Mouse (Mus musculus) embryonic fibroblast, embryonic 13.5 days (primary cell): Measurements from ENCODE around the gene Fthl17a. TPM values are rescaled to one million over a fixed set of nuclear protein-coding genes. Genes with fewer than 3 reads are reported as not detected.
A peak's percentile ranks its signal among the peaks of the same experiment; 100 is the strongest.

Experiments used
- H3K27ac ChIP-seq: 2 replicates; pipeline ENCODE4 v1.5.1; 2012; ENCODE audit warnings: low read length, control low read depth, inconsistent platforms; ENCODE audit not compliant: insufficient read depth
- H3K4me1 ChIP-seq: 2 replicates; pipeline ENCODE4 v1.6.1; 2011; ENCODE audit warnings: low read length; ENCODE audit not compliant: control insufficient read depth, insufficient read depth
- H3K4me3 ChIP-seq: 2 replicates; pipeline ENCODE4 v1.5.1; 2011; ENCODE audit warnings: mild to moderate bottlenecking, control low read depth, low read length; ENCODE audit not compliant: insufficient read depth
- CTCF ChIP-seq: IDR thresholded peaks from 2 replicates; pipeline ENCODE4 v1.5.1; 2011; ENCODE audit warnings: mild to moderate bottlenecking, control low read depth, low read length, moderate library complexity, borderline replicate concordance; ENCODE audit not compliant: insufficient read depth
- POLR2A ChIP-seq: IDR thresholded peaks from 2 replicates; pipeline ENCODE4 v1.6.1; 2011; ENCODE audit warnings: low read depth, mild to moderate bottlenecking, control low read depth, low read length, moderate library complexity
- polyA plus RNA-seq: library from polyadenylated mRNA; stranded (reverse); fragments of >200 nt; gene quantifications from 2 replicates; pipeline ENCODE4 v1.2.4, GENCODE M21; 2011; ENCODE audit warnings: low read depth; ENCODE audit not compliant: missing spikeins, insufficient read length

Fthl17a gene
- not detected in 2 replicates for polyA plus RNA-seq

GRCm38 (mm10) chrX:85249379-85249778 lies at the start of gene Fthl17a:
Fthl17a (plus strand) TSS chrX:85249679.
- Histone ChIP-seq H3K4me1 (no peaks in the 10 kb centered on the region), H3K27ac (no peak within 1 kb of the TSS), H3K4me3 (no peak within 1 kb of the TSS)
- TF ChIP-seq POLR2A (no peak), CTCF (no peak)

- no peak overlapping the region for H3K4me3 ChIP-seq
- H3K4me1 ChIP-seq = no peaks in the 10 kb centered on the region; the same call in 1 of the 2 replicates
- no peak overlapping the region for H3K27ac ChIP-seq
- TF ChIP-seq POLR2A (no peak), CTCF (no peak)
Measured at GRCm38 (mm10) chrX:85207001-85207400, 42.5 kb upstream of the Fthl17a start.

GRCm38 (mm10) chrX:85226883-85227282 lies 22.6 kb upstream of the Fthl17a start:
- H3K4me3 ChIP-seq = no peak overlapping the region
- no peak for TF ChIP-seq CTCF
- TF ChIP-seq POLR2A = no peak
- no peak overlapping the region for H3K27ac ChIP-seq
- no peaks in the 10 kb centered on the region for H3K4me1 ChIP-seq

GRCm38 (mm10) chrX:85271821-85272220 lies 22.3 kb downstream of the Fthl17a start:
- H3K4me1 ChIP-seq = no peaks in the 10 kb centered on the region
- no peak overlapping the region for H3K27ac ChIP-seq
- no peak for TF ChIP-seq CTCF
- TF ChIP-seq POLR2A = no peak
- no peak overlapping the region for H3K4me3 ChIP-seq

- H3K4me3 ChIP-seq = no peak overlapping the region
- TF ChIP-seq POLR2A (no peak), CTCF (no peak)
- H3K4me1 ChIP-seq = no peaks in the 10 kb centered on the region
- H3K27ac ChIP-seq = no peak overlapping the region
Measured at GRCm38 (mm10) chrX:85272296-85272695, 22.8 kb downstream of the Fthl17a start.

- H3K4me1 ChIP-seq = no peaks in the 10 kb centered on the region; the same call in 1 of the 2 replicates
- TF ChIP-seq POLR2A (no peak), CTCF (no peak)
Measured at GRCm38 (mm10) chrX:85289846-85290245, 40.4 kb downstream of the Fthl17a start.

GRCm38 (mm10) chrX:85292781-85293180 lies 43.3 kb downstream of the Fthl17a start:
- Histone ChIP-seq H3K4me3 (no peak overlapping the region), H3K4me1 (no peaks in the 10 kb centered on the region; the same call in 1 of the 2 replicates), H3K27ac (no peak overlapping the region; the same call in 1 of the 2 replicates)
- TF ChIP-seq POLR2A (no peak), CTCF (no peak)

More at GRCm38 (mm10) chrX:85289846-85290245, 40.4 kb downstream of the Fthl17a start:
- Histone ChIP-seq H3K27ac (peak overlapping the region; percentile 84), H3K4me3 (no peak overlapping the region)

- Histone ChIP-seq H3K4me1 (no peaks in the 10 kb centered on the region; the same call in 1 of the 2 replicates), H3K4me3 (no peak overlapping the region), H3K27ac (no peak overlapping the region)
- no peak for TF ChIP-seq CTCF
- no peak for TF ChIP-seq POLR2A
Measured at GRCm38 (mm10) chrX:85294001-85294400, 44.5 kb downstream of the Fthl17a start.

- no peak overlapping the region for H3K4me3 ChIP-seq
- H3K27ac ChIP-seq = no peak overlapping the region
- no peaks in the 10 kb centered on the region for H3K4me1 ChIP-seq
- TF ChIP-seq CTCF (no peak), POLR2A (no peak)
Measured at GRCm38 (mm10) chrX:85304674-85305073, 55.2 kb downstream of the Fthl17a start.

GRCm38 (mm10) chrX:85318576-85318975 lies 69.1 kb downstream of the Fthl17a start:
- no peak overlapping the region for H3K27ac ChIP-seq
- TF ChIP-seq CTCF = no peak
- TF ChIP-seq POLR2A = no peak
- H3K4me3 ChIP-seq = no peak overlapping the region
- no peaks in the 10 kb centered on the region for H3K4me1 ChIP-seq
